Mouse (Mus musculus): Measurements from ENCODE around the gene Vpreb1. TPM values are rescaled to one million over a fixed set of nuclear protein-coding genes. Genes with fewer than 3 reads are reported as not detected.

Gene Vpreb1
- polyA plus RNA-seq, 1 experiment from 2014 or later = 1.5 TPM

DNA sequence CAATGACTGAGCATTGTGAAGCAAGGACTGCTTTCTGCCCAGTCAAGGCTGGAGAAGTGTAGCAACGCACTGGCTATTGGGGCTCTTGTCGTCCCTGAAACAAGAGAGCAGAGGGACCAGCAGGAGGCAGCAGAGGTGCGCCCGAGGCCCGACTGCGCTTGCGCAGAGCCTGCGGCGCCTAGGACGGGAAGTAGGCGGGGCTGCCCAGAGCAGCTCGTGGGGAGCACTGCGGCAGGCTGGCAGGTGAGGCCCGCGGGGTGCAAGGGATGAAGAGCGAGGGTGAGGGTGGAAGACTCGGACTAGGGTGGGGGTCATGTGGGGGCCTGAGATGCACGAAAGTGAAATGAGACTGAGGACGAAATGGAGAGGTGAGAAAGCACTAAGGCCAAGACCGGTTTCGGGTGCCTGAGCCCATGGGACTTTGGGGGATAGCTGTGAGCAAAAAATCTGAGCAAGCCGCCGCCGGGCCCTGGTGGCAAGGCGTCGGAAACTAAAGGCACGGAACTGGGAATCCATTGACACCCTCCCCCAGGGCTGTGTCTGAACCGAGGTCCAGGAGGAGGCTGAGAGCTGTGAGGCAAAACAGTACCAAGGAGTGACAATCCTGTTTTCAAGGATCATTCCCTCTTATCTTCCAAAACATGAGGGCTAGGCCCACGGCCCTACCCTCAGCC is 25.9 kb upstream of the Vpreb1 start, which contains the start of gene Ppm1f:
Gene Ppm1f (plus strand): TSS at position 88 of the 674 bp plus-strand sequence.
- peak; percentile 93 for ATAC-seq
- peaks cover 15% of the 10 kb centered on the region for H3K4me1 ChIP-seq (ENCODE audit: control insufficient read depth, insufficient read depth, low read length)
- H3K4me3 ChIP-seq (ENCODE audit: low read length) = peak within 1 kb of the TSS; percentile 60

DNA sequence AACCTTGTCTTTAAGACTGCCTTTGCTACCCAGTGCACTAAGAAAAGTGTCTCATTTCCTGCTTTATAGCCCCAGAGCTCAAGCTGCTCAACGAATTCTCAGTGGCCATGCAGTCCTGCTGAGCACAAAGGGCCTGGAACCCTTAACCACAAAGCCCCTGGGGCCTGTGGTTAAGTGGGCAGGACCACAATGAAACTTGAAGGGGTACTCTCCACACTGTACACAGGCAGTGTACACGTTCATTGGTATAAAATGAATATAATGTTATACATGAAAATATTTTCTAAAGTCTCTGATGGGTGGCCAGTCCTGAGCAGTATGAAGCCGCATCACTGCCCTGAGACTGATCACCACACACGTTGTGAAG is 25.4 kb upstream of the Vpreb1 start:
- H3K4me1 ChIP-seq (ENCODE audit: control insufficient read depth, insufficient read depth, low read length) = peaks cover 15% of the 10 kb centered on the region
- peak overlapping the region; percentile 75; the same call in 1 of the 2 replicates for H3K9ac ChIP-seq (ENCODE audit: low read depth, low read length)
- peaks cover 6% of the 10 kb centered on the region; the same call in 1 of the 2 replicates for H3K36me3 ChIP-seq (ENCODE audit: control insufficient read depth, insufficient read depth, low read length)
- no peaks in the 10 kb centered on the region for H3K9me3 ChIP-seq (ENCODE audit: control insufficient read depth, low read length)
- no peaks in the 10 kb centered on the region for H3K27me3 ChIP-seq (replicated peaks; ENCODE audit: control insufficient read depth, insufficient read depth, low read length)
- ATAC-seq = peak; percentile 62
- 27% methylated on average over 4 of the region's 4 CpGs for WGBS
- H3K27ac ChIP-seq (ENCODE audit: low read length) = no peak overlapping the region; the same call in 1 of the 2 replicates
- H3K4me3 ChIP-seq (ENCODE audit: low read length) = no peak overlapping the region
- H3K4me2 ChIP-seq (ENCODE audit: low read depth, low read length) = no peak overlapping the region

More for the DNA sequence above, 25.9 kb upstream of the Vpreb1 start, which contains the start of gene Ppm1f:
- H3K9me3 ChIP-seq (ENCODE audit: control insufficient read depth, low read length) = no peaks in the 10 kb centered on the region
- H3K27me3 ChIP-seq (replicated peaks; ENCODE audit: control insufficient read depth, insufficient read depth, low read length) = no peaks in the 10 kb centered on the region
- WGBS = under 1% methylated on average over 29 of the region's 29 CpGs
- peak within 1 kb of the TSS; percentile 82 for H3K4me2 ChIP-seq (ENCODE audit: low read depth, low read length)
- peaks cover 6% of the 10 kb centered on the region; the same call in 1 of the 2 replicates for H3K36me3 ChIP-seq (ENCODE audit: control insufficient read depth, insufficient read depth, low read length)
- H3K27ac ChIP-seq (ENCODE audit: low read length) = peak within 1 kb of the TSS; percentile 12
- H3K9ac ChIP-seq (ENCODE audit: low read depth, low read length) = peak within 1 kb of the TSS; percentile 75

DNA sequence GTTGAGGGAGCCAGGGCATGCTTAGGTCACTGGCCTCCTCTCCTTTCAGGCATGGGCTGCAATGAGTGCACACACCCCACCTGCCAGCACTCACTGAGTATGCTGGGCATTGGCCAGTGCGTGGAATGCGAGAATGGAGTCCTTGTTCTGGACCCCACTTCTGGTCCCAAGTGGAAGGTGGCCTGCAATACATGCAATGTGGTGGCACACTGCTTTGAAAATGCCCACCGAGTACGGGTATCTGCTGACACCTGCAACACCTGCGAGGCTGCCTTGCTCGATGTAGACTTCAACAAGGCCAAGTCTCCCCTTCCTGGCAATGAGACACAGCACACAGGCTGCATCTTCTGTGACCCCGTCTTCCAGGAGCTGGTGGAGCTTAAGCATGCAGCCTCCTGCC is 21.7 kb upstream of the Vpreb1 start:
- H3K9me3 ChIP-seq (ENCODE audit: control insufficient read depth, low read length) = no peaks in the 10 kb centered on the region
- 93% methylated on average over 7 of the region's 7 CpGs for WGBS
- no peak overlapping the region for H3K9ac ChIP-seq (ENCODE audit: low read depth, low read length)
- peaks cover 3% of the 10 kb centered on the region; the same call in 1 of the 2 replicates for H3K4me1 ChIP-seq (ENCODE audit: control insufficient read depth, insufficient read depth, low read length)
- ATAC-seq = no peak
- H3K4me2 ChIP-seq (ENCODE audit: low read depth, low read length) = no peak overlapping the region
- no peak overlapping the region for H3K27ac ChIP-seq (ENCODE audit: low read length)
- H3K4me3 ChIP-seq (ENCODE audit: low read length) = no peak overlapping the region
- no peaks in the 10 kb centered on the region for H3K27me3 ChIP-seq (replicated peaks; ENCODE audit: control insufficient read depth, insufficient read depth, low read length)
- peaks cover 25% of the 10 kb centered on the region for H3K36me3 ChIP-seq (ENCODE audit: control insufficient read depth, insufficient read depth, low read length)

DNA sequence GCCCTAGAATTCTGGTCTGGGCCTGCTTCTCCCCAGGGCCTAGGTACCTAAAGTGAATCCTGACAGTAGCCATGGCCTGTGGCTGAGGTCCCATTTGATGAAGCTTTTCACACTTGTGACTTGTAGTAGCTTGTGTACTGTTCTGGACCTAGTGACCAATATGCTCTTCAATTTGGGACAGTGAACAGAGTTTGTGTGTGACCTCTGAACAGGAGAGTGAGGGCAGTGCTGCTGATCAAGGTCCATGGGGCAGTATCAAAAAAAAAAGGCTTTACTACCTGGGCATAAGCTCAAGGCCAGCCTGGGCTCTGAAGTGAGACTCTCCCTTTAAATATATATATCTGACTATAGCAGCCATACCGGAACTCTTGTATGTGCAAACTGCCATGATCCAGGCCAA is 17.7 kb upstream of the Vpreb1 start:
- Histone ChIP-seq H3K4me1 (ENCODE audit: control insufficient read depth, insufficient read depth, low read length) (no peaks in the 10 kb centered on the region), H3K27me3 (replicated peaks; ENCODE audit: control insufficient read depth, insufficient read depth, low read length) (no peaks in the 10 kb centered on the region), H3K9me3 (ENCODE audit: control insufficient read depth, low read length) (no peaks in the 10 kb centered on the region), H3K36me3 (ENCODE audit: control insufficient read depth, insufficient read depth, low read length) (peaks cover 36% of the 10 kb centered on the region), H3K27ac (ENCODE audit: low read length) (no peak overlapping the region), H3K4me3 (ENCODE audit: low read length) (no peak overlapping the region), H3K9ac (ENCODE audit: low read depth, low read length) (no peak overlapping the region), H3K4me2 (ENCODE audit: low read depth, low read length) (no peak overlapping the region)
- ATAC-seq = no peak
- 100% methylated on average over 1 of the region's 1 CpGs for WGBS

DNA sequence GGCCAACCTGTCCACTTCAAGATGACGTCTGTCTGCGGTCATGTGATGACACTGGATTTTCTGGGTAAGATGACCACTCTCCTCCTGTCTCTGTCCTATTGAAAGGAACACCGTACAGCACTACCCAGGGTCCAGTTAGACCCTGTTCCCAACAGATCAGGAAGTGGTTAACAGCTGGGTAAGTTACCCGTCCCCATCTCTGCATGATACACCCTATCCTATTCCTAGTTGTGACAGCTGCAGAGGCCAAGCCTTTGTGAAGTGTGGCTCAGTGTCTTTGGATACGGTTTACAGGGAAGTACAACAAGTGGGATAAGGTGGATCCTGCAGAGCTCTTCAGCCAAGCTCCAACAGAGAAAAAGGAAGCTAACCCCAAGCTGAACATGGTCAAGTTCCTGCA is 8.4 kb upstream of the Vpreb1 start:
- no peaks in the 10 kb centered on the region for H3K9me3 ChIP-seq (ENCODE audit: control insufficient read depth, low read length)
- H3K9ac ChIP-seq (ENCODE audit: low read depth, low read length) = no peak overlapping the region
- H3K36me3 ChIP-seq (ENCODE audit: control insufficient read depth, insufficient read depth, low read length) = peaks cover 23% of the 10 kb centered on the region
- H3K4me2 ChIP-seq (ENCODE audit: low read depth, low read length) = no peak overlapping the region
- WGBS = 92% methylated on average over 5 of the region's 5 CpGs
- no peaks in the 10 kb centered on the region for H3K27me3 ChIP-seq (replicated peaks; ENCODE audit: control insufficient read depth, insufficient read depth, low read length)
- H3K4me3 ChIP-seq (ENCODE audit: low read length) = no peak overlapping the region
- ATAC-seq = no peak
- no peaks in the 10 kb centered on the region for H3K4me1 ChIP-seq (ENCODE audit: control insufficient read depth, insufficient read depth, low read length)
- no peak overlapping the region for H3K27ac ChIP-seq (ENCODE audit: low read length)

DNA sequence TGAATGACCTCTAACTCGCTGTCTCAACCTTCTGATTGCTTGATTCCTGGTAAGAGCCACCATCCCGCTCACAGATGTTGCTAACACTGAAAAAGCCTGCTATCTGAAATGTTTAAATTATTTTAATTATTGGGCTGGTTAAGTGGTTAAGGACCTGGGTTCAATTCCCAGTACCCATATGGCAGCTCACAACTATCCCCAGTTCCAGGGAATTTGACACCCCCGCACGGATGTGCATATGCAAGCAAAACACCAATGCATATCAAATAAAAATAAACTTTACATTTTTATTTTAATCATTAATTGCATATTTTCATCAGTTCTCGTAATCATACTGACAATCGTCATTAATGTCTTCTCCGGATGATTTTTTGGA is 414 bp downstream of the Vpreb1 start:
- Histone ChIP-seq H3K36me3 (ENCODE audit: control insufficient read depth, insufficient read depth, low read length) (no peaks in the 10 kb centered on the region; the same call in 1 of the 2 replicates), H3K27me3 (replicated peaks; ENCODE audit: control insufficient read depth, insufficient read depth, low read length) (no peaks in the 10 kb centered on the region), H3K4me1 (ENCODE audit: control insufficient read depth, insufficient read depth, low read length) (peaks cover 3% of the 10 kb centered on the region; the same call in 1 of the 2 replicates), H3K4me2 (ENCODE audit: low read depth, low read length) (peak overlapping the region; percentile 54), H3K9ac (ENCODE audit: low read depth, low read length) (peak overlapping the region; percentile 95), H3K9me3 (ENCODE audit: control insufficient read depth, low read length) (no peaks in the 10 kb centered on the region), H3K27ac (ENCODE audit: low read length) (peak overlapping the region; percentile 98), H3K4me3 (ENCODE audit: low read length) (peak overlapping the region; percentile 81)
- WGBS = 36% methylated on average over 7 of the region's 7 CpGs
- ATAC-seq = peak; percentile 47

DNA sequence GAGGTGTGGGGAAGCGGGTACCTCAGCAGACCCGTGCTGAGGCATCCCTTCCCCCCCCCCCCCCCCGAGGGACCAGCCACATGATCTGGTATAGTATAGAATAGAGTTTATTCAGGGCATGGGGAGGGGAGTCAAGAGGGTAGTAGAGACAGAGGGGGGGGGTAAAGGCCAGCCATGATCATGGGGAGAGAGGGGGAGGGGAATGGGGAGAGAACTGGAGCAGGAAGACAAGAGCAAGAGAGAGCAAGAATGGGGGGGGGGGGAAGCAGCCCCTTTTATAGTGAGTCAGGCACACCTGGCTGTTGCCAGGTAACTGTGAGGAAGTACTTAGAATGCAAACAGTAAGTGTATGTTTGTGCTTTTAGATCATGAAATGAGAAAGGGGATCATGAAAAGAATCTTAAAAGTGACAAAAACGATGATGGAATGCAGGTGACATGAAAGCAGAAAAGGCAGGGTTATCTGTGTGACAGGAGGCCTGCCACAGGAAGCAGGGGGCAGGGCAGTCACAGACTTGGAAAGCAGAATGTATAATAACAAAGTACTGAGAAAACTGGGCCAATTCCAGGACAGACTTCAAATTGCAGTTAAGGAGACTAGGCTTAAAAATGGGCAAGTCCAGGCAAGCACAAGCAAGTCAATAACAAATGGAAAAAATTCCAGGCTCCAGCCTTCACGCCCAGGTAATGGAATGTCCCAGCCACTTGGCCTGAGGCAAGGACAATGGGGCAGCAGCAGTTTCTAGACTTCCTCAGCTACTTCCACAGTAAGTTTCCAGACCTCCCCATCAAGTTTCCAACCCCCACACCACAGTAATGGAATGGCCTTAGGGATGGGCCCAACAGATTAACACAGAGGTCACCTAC is 4.7 kb downstream of the Vpreb1 start:
- Histone ChIP-seq H3K4me1 (ENCODE audit: control insufficient read depth, insufficient read depth, low read length) (no peaks in the 10 kb centered on the region), H3K4me3 (ENCODE audit: low read length) (no peak overlapping the region), H3K9ac (ENCODE audit: low read depth, low read length) (no peak overlapping the region), H3K4me2 (ENCODE audit: low read depth, low read length) (no peak overlapping the region), H3K27ac (ENCODE audit: low read length) (no peak overlapping the region), H3K9me3 (ENCODE audit: control insufficient read depth, low read length) (no peaks in the 10 kb centered on the region), H3K36me3 (ENCODE audit: control insufficient read depth, insufficient read depth, low read length) (no peaks in the 10 kb centered on the region), H3K27me3 (replicated peaks; ENCODE audit: control insufficient read depth, insufficient read depth, low read length) (no peaks in the 10 kb centered on the region)
- no peak for ATAC-seq
- 47% methylated on average over 4 of the region's 5 CpGs for WGBS

DNA sequence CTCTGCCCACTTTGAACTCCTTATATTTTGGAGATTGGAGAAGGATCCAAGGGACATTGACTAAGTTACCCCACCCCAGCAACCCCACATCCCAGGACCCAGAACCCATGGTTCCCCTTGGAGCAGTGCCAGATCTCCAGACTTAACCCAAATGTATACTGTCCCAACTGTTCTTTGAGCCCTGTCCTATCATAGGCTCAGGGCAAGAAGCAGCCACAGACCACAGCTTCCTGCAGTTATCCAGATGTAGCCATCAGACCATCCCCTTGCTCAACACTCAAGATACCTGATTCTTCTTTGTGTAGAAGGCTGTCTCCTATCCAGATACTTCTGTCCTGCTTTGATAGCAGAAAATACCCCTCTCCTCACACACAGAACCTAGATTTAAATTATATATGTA is 5.4 kb downstream of the Vpreb1 start:
- Histone ChIP-seq H3K27me3 (replicated peaks; ENCODE audit: control insufficient read depth, insufficient read depth, low read length) (no peaks in the 10 kb centered on the region), H3K4me2 (ENCODE audit: low read depth, low read length) (no peak overlapping the region), H3K4me3 (ENCODE audit: low read length) (no peak overlapping the region), H3K27ac (ENCODE audit: low read length) (no peak overlapping the region), H3K9me3 (ENCODE audit: control insufficient read depth, low read length) (no peaks in the 10 kb centered on the region), H3K36me3 (ENCODE audit: control insufficient read depth, insufficient read depth, low read length) (no peaks in the 10 kb centered on the region), H3K4me1 (ENCODE audit: control insufficient read depth, insufficient read depth, low read length) (no peaks in the 10 kb centered on the region), H3K9ac (ENCODE audit: low read depth, low read length) (no peak overlapping the region)
- ATAC-seq = no peak

DNA sequence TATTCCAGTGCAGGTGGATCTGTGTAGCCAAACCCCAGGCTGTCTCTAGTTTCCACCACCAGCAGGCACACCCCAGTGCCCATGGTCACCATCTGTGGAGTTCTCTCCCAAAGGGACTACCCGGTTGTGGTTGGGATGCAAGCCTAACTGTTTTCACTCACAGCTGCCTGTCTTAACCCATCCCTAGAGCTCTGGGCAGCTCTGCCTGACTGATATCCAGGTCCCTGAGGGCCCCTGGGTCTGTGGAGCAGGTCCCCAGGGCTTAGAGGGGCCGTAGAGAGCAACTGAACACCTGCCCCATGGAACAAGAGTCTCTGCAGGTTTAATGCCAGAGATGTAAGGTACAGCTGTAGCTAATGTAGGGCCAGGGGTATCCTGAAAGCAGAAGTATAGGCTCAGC is 6.7 kb downstream of the Vpreb1 start, which contains the start of gene Igll1:
Gene Igll1 (minus strand): TSS at position 8 of the 400 bp plus-strand sequence.
- no peak within 1 kb of the TSS for H3K4me2 ChIP-seq (ENCODE audit: low read depth, low read length)

More for the DNA sequence above, 6.7 kb downstream of the Vpreb1 start, which contains the start of gene Igll1:
- Histone ChIP-seq H3K9ac (ENCODE audit: low read depth, low read length) (no peak within 1 kb of the TSS), H3K36me3 (ENCODE audit: control insufficient read depth, insufficient read depth, low read length) (no peaks in the 10 kb centered on the region), H3K27me3 (replicated peaks; ENCODE audit: control insufficient read depth, insufficient read depth, low read length) (no peaks in the 10 kb centered on the region), H3K4me1 (ENCODE audit: control insufficient read depth, insufficient read depth, low read length) (no peaks in the 10 kb centered on the region), H3K9me3 (ENCODE audit: control insufficient read depth, low read length) (no peaks in the 10 kb centered on the region), H3K4me3 (ENCODE audit: low read length) (no peak within 1 kb of the TSS), H3K27ac (ENCODE audit: low read length) (no peak within 1 kb of the TSS)
- WGBS = 72% methylated on average over 2 of the region's 2 CpGs
- ATAC-seq = no peak
